Mouse (Mus musculus): ENCODE measurements around the gene Tmed6.

DNA sequence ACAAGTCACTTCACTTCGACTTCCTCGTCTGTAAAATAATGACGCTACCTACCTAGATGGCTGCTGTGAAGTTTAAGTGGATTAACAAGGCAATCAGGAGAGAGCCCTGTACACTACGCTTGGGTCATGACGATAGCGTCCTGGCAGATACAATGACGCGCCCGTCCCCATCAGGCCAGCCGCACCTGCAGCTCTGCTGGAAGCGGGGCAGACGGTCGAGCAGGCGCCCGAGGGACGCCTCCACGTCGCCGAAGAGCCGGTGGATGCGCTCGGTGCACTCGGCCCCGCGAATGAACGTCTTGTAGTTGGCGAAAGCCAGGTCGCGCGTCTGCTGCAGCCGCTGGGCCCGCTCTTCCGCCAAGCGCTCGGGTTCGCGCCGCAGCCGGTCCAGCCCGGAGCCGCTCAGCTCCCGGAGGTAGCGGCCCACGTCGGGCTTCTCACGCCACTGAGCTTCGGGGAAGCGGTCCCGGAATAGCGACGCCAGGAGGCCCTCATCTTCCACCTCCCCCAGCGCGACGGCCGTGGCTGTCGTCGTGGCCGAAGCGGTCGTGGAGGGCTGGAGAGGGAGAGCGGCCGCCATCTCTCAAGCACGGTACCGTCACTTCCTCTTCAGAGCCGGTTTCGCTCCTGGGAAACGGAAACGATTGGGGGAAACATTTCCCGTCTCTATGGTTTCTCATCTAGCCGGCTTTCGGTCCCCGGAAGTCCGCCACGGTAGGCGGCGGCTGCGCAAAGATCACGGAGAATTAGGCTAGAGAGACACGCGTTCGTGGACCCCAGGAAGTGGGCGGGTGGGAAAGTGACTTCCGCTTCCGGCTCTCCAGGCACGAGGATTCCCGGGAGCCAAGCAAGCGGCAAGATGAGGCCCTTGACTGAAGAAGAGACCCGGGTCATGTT lies 9.1 kb downstream of the Tmed6 start, which contains the start of the genes Cog8 and Nip7:
- TF ChIP-seq POLR2A (IDR thresholded peaks at IDR 0.05; ENCODE audit: control insufficient read depth, low read depth, low read length) = peak; percentile 88
- TF ChIP-seq CTCF (IDR thresholded peaks at IDR 0.05; ENCODE audit: control insufficient read depth, insufficient read depth, insufficient replicate concordance, low read depth, low read length) = no peak

All from testis, adult 2 months (tissue).